ENCODE assay signal across 14 mouse cellular contexts in genomic region chr17:47156237-47156636, GRCm38 (mm10).
A peak's percentile ranks its signal among the peaks of the same experiment; 100 is the strongest.
DNase-seq lines count a peak whose midpoint lies in the region; ATAC-seq and TF ChIP-seq lines count a peak whose summit lies in the region.
"Had no signal": no experiment of that assay in that cellular context is flagged by ENCODE, and none has a peak within 500 bp of the region (broad histone marks: within the 10 kb centered on the region; RNA-seq: fewer than 3 reads in every experiment).

No protein-coding gene starts in this region.

- no peaks in the 10 kb centered on the region for H3K9me3 ChIP-seq in forebrain, embryonic 11.5 days (ENCODE audit: control insufficient read depth, low read length)
- H3K9me3 ChIP-seq: forebrain, embryonic 10.5 days; liver, embryonic 13.5 days; midbrain, embryonic 12.5 days; neural tube, embryonic 13.5 days; stomach, embryonic 15.5 days had no signal

- no peaks in the 10 kb centered on the region for H3K36me3 ChIP-seq in forebrain, embryonic 11.5 days (ENCODE audit: control insufficient read depth, insufficient read depth, low read length)
- H3K36me3 ChIP-seq: liver, embryonic 13.5 days; stomach, embryonic 15.5 days had no signal

- H3K4me3 ChIP-seq in left cerebral cortex, adult 2 months = no peak overlapping the region
- H3K4me3 ChIP-seq in forebrain, embryonic 11.5 days (ENCODE audit: low read depth, low read length) = no peak overlapping the region
- H3K4me3 ChIP-seq: forebrain, embryonic 10.5 days; liver, embryonic 13.5 days; midbrain, embryonic 12.5 days; neural tube, embryonic 13.5 days; stomach, embryonic 15.5 days had no signal

- peak overlapping the region; percentile 24; the same call in 1 of the 2 replicates for H3K27ac ChIP-seq in left cerebral cortex, adult 2 months
- H3K27ac ChIP-seq in forebrain, embryonic 11.5 days (ENCODE audit: low read depth, low read length) = no peak overlapping the region
- H3K27ac ChIP-seq: forebrain, embryonic 10.5 days; liver, embryonic 13.5 days; midbrain, embryonic 12.5 days; neural tube, embryonic 13.5 days; stomach, embryonic 15.5 days had no signal

- no peak for ATAC-seq in forebrain, embryonic 11.5 days (replicated peaks; ENCODE audit: low FRiP score)

- intact Hi-C loops in left cerebral cortex, adult 2 months (cut with DNase I) = no loop called here
- intact Hi-C loops in heart, postnatal 14 days (cut with DNase I) = no loop called here

- DNase-seq in left cerebral cortex, adult 2 months (ENCODE audit: extremely low spot score in 1 of 2, low spot score in 2 of 2) = peak in 1 of 2 experiments; percentile 12
- no peak for DNase-seq in left cerebral cortex, adult 18-20 months (ENCODE audit: low spot score in 2 of 2)
- DNase-seq in heart, postnatal 14 days = peak; percentile 50 to 61
- DNase-seq in lung, postnatal 14 days = peak; percentile 70
- no peak for DNase-seq in kidney, adult 18-20 months
- DNase-seq in forebrain, embryonic 11.5 days (ENCODE audit: low spot score) = no peak
- DNase-seq in cerebellum, adult 9-10 months = no peak
- DNase-seq: cerebellum, adult 8-10 months; liver, embryonic 13.5 days; right cerebral cortex, postnatal 14 days had no signal

- no peaks in the 10 kb centered on the region for H3K27me3 ChIP-seq in forebrain, embryonic 11.5 days (ENCODE audit: control insufficient read depth, insufficient read depth, low read length)
- H3K27me3 ChIP-seq: liver, embryonic 13.5 days; midbrain, embryonic 12.5 days; neural tube, embryonic 13.5 days; stomach, embryonic 15.5 days had no signal

- peaks cover 3% of the 10 kb centered on the region; the same call in 1 of the 2 replicates for H3K4me1 ChIP-seq in forebrain, embryonic 11.5 days (replicated peaks; ENCODE audit: control insufficient read depth, insufficient read depth, low read length)

- WGBS in forebrain, embryonic 11.5 days = 88% methylated on average over 11 of the region's 11 CpGs

- no peak overlapping the region for H3K9ac ChIP-seq in forebrain, embryonic 11.5 days (ENCODE audit: low read length)
- H3K9ac ChIP-seq: liver, embryonic 13.5 days; midbrain, embryonic 12.5 days; neural tube, embryonic 13.5 days; stomach, embryonic 15.5 days had no signal

- no peak overlapping the region for H3K4me2 ChIP-seq in forebrain, embryonic 11.5 days (ENCODE audit: low read depth, low read length, severe bottlenecking)
- H3K4me2 ChIP-seq: liver, embryonic 13.5 days; midbrain, embryonic 12.5 days; neural tube, embryonic 13.5 days; stomach, embryonic 15.5 days had no signal

- TF ChIP-seq CTCF in left cerebral cortex, adult 2 months (IDR thresholded peaks at IDR 0.05) = no peak

Comparison
In these comparisons a context has a peak if more than half of its experiments do, and no peak if none do; other contexts are left out.
1. DNase-seq: peak in heart, postnatal 14 days (2 of 2) and lung, postnatal 14 days (single experiment); none in left cerebral cortex, adult 18-20 months (0 of 2), kidney, adult 18-20 months (single experiment), forebrain, embryonic 11.5 days (single experiment) and cerebellum, adult 9-10 months (single experiment).